Mouse (Mus musculus): ENCODE measurements around the gene Rcc2. TPM values are rescaled to one million over a fixed set of nuclear protein-coding genes. Genes with fewer than 3 reads are reported as not detected.

The Rcc2 gene
- 10 to 100 TPM; 43.3 to 44.1 TPM for total RNA-seq (2021)
- long read RNA-seq, experiment 1, transcript Rcc2-201 (13 exons, 3,767 nt) = major isoform, 30 of 73 reads
- long read RNA-seq, experiment 1, partial matches to known transcripts = 36 of 73 reads
- long read RNA-seq, experiment 1, other reads (novel, unspliced or antisense) = 7 of 73 reads
- long read RNA-seq, experiment 2, transcript Rcc2-201 (13 exons, 3,767 nt) = major isoform, 51 of 94 reads
- long read RNA-seq, experiment 2, partial matches to known transcripts = 36 of 94 reads
- long read RNA-seq, experiment 2, other reads (novel, unspliced or antisense) = 6 of 94 reads

- DNase-seq (ENCODE audit: low spot score in 2 of 2) = no peak
These were observed at the start of gene Rcc2 for GRCm38 (mm10) chr4:140700269-140701018. Gene Rcc2 (plus strand): TSS chr4:140700541.

- no peak for DNase-seq (ENCODE audit: low spot score in 2 of 2)
These were observed 46.3 kb upstream of the Rcc2 start for GRCm38 (mm10) chr4:140653835-140654583.

GRCm38 (mm10) chr4:140654798-140655197, 45.5 kb upstream of the Rcc2 start:
- no peak for DNase-seq (ENCODE audit: low spot score in 2 of 2)

- DNase-seq (ENCODE audit: low spot score in 2 of 2) = no peak
These were observed 43.8 kb upstream of the Rcc2 start for GRCm38 (mm10) chr4:140656529-140656928.

GRCm38 (mm10) chr4:140657681-140658575, 42.4 kb upstream of the Rcc2 start:
- peak; percentile 50 to 78 for DNase-seq (ENCODE audit: low spot score in 2 of 2)

GRCm38 (mm10) chr4:140661406-140662022, 38.8 kb upstream of the Rcc2 start:
- DNase-seq (ENCODE audit: low spot score in 2 of 2) = no peak

GRCm38 (mm10) chr4:140662453-140662852, 37.9 kb upstream of the Rcc2 start:
- no peak for DNase-seq (ENCODE audit: low spot score in 2 of 2)

- no peak for DNase-seq (ENCODE audit: low spot score in 2 of 2)
These were observed 37.3 kb upstream of the Rcc2 start for GRCm38 (mm10) chr4:140662882-140663585.

GRCm38 (mm10) chr4:140665053-140665452, 35.3 kb upstream of the Rcc2 start:
- no peak for DNase-seq (ENCODE audit: low spot score in 2 of 2)

GRCm38 (mm10) chr4:140665760-140666159, 34.6 kb upstream of the Rcc2 start, which contains the start of gene Arhgef10l:
Gene Arhgef10l (minus strand): TSS chr4:140666012.
- no peak for DNase-seq (ENCODE audit: low spot score in 2 of 2)

- DNase-seq (ENCODE audit: low spot score in 2 of 2) = no peak
These were observed 32.5 kb upstream of the Rcc2 start for GRCm38 (mm10) chr4:140667802-140668201.

GRCm38 (mm10) chr4:140673527-140674264, 26.6 kb upstream of the Rcc2 start:
- DNase-seq (ENCODE audit: low spot score in 2 of 2) = no peak

GRCm38 (mm10) chr4:140674345-140674926, 25.9 kb upstream of the Rcc2 start:
- peak; percentile 86 to 88 for DNase-seq (ENCODE audit: low spot score in 2 of 2)

GRCm38 (mm10) chr4:140679038-140679437, 21.3 kb upstream of the Rcc2 start:
- DNase-seq (ENCODE audit: low spot score in 2 of 2) = no peak

- peak; percentile 64 to 80 for DNase-seq (ENCODE audit: low spot score in 2 of 2)
These were observed 20.5 kb upstream of the Rcc2 start for GRCm38 (mm10) chr4:140679723-140680380.

GRCm38 (mm10) chr4:140680731-140681397, 19.5 kb upstream of the Rcc2 start:
- DNase-seq (ENCODE audit: low spot score in 2 of 2) = no peak

- DNase-seq (ENCODE audit: low spot score in 2 of 2) = no peak
These were observed 16.7 kb upstream of the Rcc2 start for GRCm38 (mm10) chr4:140683608-140684007.

Data from gastrocnemius, postnatal 4 days (tissue).